Mouse (Mus musculus) adrenal gland, adult 18-20 months (tissue): ENCODE data around the gene Eml1. TPM values are rescaled to one million over a fixed set of nuclear protein-coding genes. Genes with fewer than 3 reads are reported as not detected.

Source experiments
- DNase-seq, 2 experiments: peaks; one replicate each; pipeline ENCODE4 v3.0.0; 2021 to 2022; ENCODE audit warnings: low spot score in 2 of 2
- total RNA-seq, 2 experiments: library from RNA; stranded (reverse); gene quantifications; 1 replicate in 1 of 2; 2 replicates in 1 of 2; pipeline ENCODE4 v1.2.3; 2021

The Eml1 gene
- total RNA-seq, 2 experiments from 2014 or later, result 19.7 to 19.9 TPM

- DNase-seq, result no peak
Measured at GRCm38 (mm10) chr12:108536461-108536860, 165.7 kb downstream of the Eml1 start.

GRCm38 (mm10) chr12:108541088-108541487 is 170.3 kb downstream of the Eml1 start:
- peak in 1 of 2 experiments; percentile 24 for DNase-seq

- peak in 1 of 2 experiments; percentile 20 for DNase-seq
Measured at GRCm38 (mm10) chr12:108546508-108547153, 175.9 kb downstream of the Eml1 start.

GRCm38 (mm10) chr12:108547251-108547875 is 176.6 kb downstream of the Eml1 start:
- DNase-seq, result no peak

GRCm38 (mm10) chr12:108551731-108552130 is 181.0 kb downstream of the Eml1 start:
- no peak for DNase-seq

GRCm38 (mm10) chr12:108553079-108553478 is 182.3 kb downstream of the Eml1 start:
- DNase-seq, result no peak

- DNase-seq, result peak; percentile 74 to 79
Measured at GRCm38 (mm10) chr12:108554120-108554841, 183.5 kb downstream of the Eml1 start, which contains the start of gene Evl. Gene Evl (plus strand): TSS chr12:108554720.

- peak; percentile 33 to 44 for DNase-seq
Measured at GRCm38 (mm10) chr12:108554861-108555556, 184.3 kb downstream of the Eml1 start.

- no peak for DNase-seq
Measured at GRCm38 (mm10) chr12:108558194-108558593, 187.4 kb downstream of the Eml1 start.

GRCm38 (mm10) chr12:108563238-108563637 is 192.5 kb downstream of the Eml1 start:
- no peak for DNase-seq

GRCm38 (mm10) chr12:108564910-108565506 is 194.3 kb downstream of the Eml1 start:
- no peak for DNase-seq

GRCm38 (mm10) chr12:108579156-108579871 is 208.6 kb downstream of the Eml1 start:
- DNase-seq, result no peak

GRCm38 (mm10) chr12:108583775-108584174 is 213.0 kb downstream of the Eml1 start:
- no peak for DNase-seq

Other genes with a start within 250 kb of the Eml1 start
- 100 to 1,000 TPM; 101 to 127 TPM for gene Setd3, start 191.6 kb upstream of the Eml1 start, total RNA-seq
- gene Ccnk, start 191.4 kb upstream of the Eml1 start, total RNA-seq, result 10 to 100 TPM; 29.2 to 31.1 TPM
- gene Ccdc85c, start 95.5 kb upstream of the Eml1 start, total RNA-seq, result 10 to 100 TPM; 21.3 to 22.9 TPM
- 1 to 10 TPM in 1 of 2 experiments, under 1 TPM in 1; 0.89 to 1.4 TPM for gene Hhipl1, start 64.7 kb upstream of the Eml1 start, total RNA-seq
- 1 to 10 TPM; 1.7 to 2.1 TPM for gene Cyp46a1, start 36.6 kb upstream of the Eml1 start, total RNA-seq
- gene Evl, start 183.8 kb downstream of the Eml1 start, total RNA-seq, result 10 to 100 TPM; 37.3 to 43.4 TPM